Mouse (Mus musculus) neural tube, embryonic 14.5 days (tissue): ENCODE data around the gene Catsper3. TPM values are rescaled to one million over a fixed set of nuclear protein-coding genes. Genes with fewer than 3 reads are reported as not detected.

ENCODE experiments used
- ATAC-seq: fragments of 200-750 bp; cut with Nextera tagmentation; 2 replicates; pipeline ENCODE4 v1.8.0; 2017; ENCODE audit warnings: low read depth, mild to moderate bottlenecking, moderate TSS enrichment, moderate library complexity
- H3K27ac ChIP-seq: fragments of 300-500 bp; sonication (generic); 2 replicates; pipeline ENCODE4 v1.5.1; 2014; ENCODE audit warnings: low read depth, mild to moderate bottlenecking, control low read depth, low read length, moderate library complexity, mixed read lengths
- H3K27me3 ChIP-seq: fragments of 300-500 bp; sonication (generic); 2 replicates; pipeline ENCODE4 v1.6.1; 2014; ENCODE audit warnings: low read length; ENCODE audit not compliant: control insufficient read depth, insufficient read depth
- H3K36me3 ChIP-seq: fragments of 300-500 bp; sonication (generic); 2 replicates; pipeline ENCODE4 v1.6.1; 2014; ENCODE audit warnings: low read length, mixed read lengths; ENCODE audit not compliant: control insufficient read depth, insufficient read depth
- H3K4me1 ChIP-seq: fragments of 300-500 bp; sonication (generic); 2 replicates; pipeline ENCODE4 v1.6.1; 2014; ENCODE audit warnings: low read length; ENCODE audit not compliant: control insufficient read depth, insufficient read depth
- H3K4me2 ChIP-seq: fragments of 300-500 bp; sonication (generic); 2 replicates; pipeline ENCODE4 v1.6.1; 2014; ENCODE audit warnings: mild to moderate bottlenecking, low read depth, low read length, control low read depth
- H3K4me3 ChIP-seq: fragments of 300-500 bp; sonication (generic); 2 replicates; pipeline ENCODE4 v1.5.1; 2014; ENCODE audit warnings: low read depth, low read length, control low read depth, mixed read lengths
- H3K9ac ChIP-seq: fragments of 300-500 bp; sonication (generic); replicated peaks from 2 replicates; pipeline ENCODE4 v1.6.1; 2014; ENCODE audit warnings: low read depth, mild to moderate bottlenecking, control low read depth, low read length, mixed read lengths
- H3K9me3 ChIP-seq: fragments of 300-500 bp; sonication (generic); 2 replicates; pipeline ENCODE4 v1.6.1; 2016; ENCODE audit warnings: low read length; ENCODE audit not compliant: control insufficient read depth
- WGBS: fragments of 180-500 bp; shearing (Covaris S2); extraction: QIAGEN DNeasy Blood & Tissue Kit; methylation state at CpG from one replicate; pipeline ENCODE4 v1.1.7; 2014; 5-methylcytosine and 5-hydroxymethylcytosine counted together
- polyA plus RNA-seq: library from polyadenylated mRNA; unstranded; fragments of >200 nt; fragmentation: Nextera tagmentation; extraction: Ambion mirVana; gene quantifications from 2 replicates; pipeline ENCODE4 v1.2.1, GENCODE M21; 2014

Catsper3 gene
- polyA plus RNA-seq, 1 experiment from 2014 or later = not detected

- Histone ChIP-seq H3K9me3 (no peaks in the 10 kb centered on the region), H3K27me3 (no peaks in the 10 kb centered on the region), H3K36me3 (no peaks in the 10 kb centered on the region), H3K4me3 (no peak overlapping the region), H3K9ac (no peak overlapping the region), H3K4me2 (no peak overlapping the region), H3K4me1 (no peaks in the 10 kb centered on the region), H3K27ac (no peak overlapping the region)
- ATAC-seq = no peak
- WGBS = 53% methylated on average over 11 of the region's 11 CpGs
Observed at GRCm38 (mm10) chr13:55775056-55775455, 9.3 kb upstream of the Catsper3 start.

- H3K4me1 ChIP-seq = no peaks in the 10 kb centered on the region
- WGBS = 87% methylated on average over 11 of the region's 11 CpGs
- no peak overlapping the region for H3K27ac ChIP-seq
- no peak overlapping the region for H3K9ac ChIP-seq
- no peak overlapping the region for H3K4me3 ChIP-seq
- no peak overlapping the region for H3K4me2 ChIP-seq
- H3K36me3 ChIP-seq = no peaks in the 10 kb centered on the region
- no peaks in the 10 kb centered on the region for H3K27me3 ChIP-seq
- no peaks in the 10 kb centered on the region for H3K9me3 ChIP-seq
- no peak for ATAC-seq
Observed at GRCm38 (mm10) chr13:55786120-55786519, 1.8 kb downstream of the Catsper3 start.

GRCm38 (mm10) chr13:55801246-55801645 lies 16.9 kb downstream of the Catsper3 start:
- Histone ChIP-seq H3K4me2 (no peak overlapping the region), H3K9me3 (no peaks in the 10 kb centered on the region), H3K27me3 (no peaks in the 10 kb centered on the region), H3K4me1 (no peaks in the 10 kb centered on the region), H3K36me3 (no peaks in the 10 kb centered on the region), H3K9ac (no peak overlapping the region), H3K27ac (no peak overlapping the region), H3K4me3 (no peak overlapping the region)
- WGBS = 58% methylated on average over 2 of the region's 2 CpGs
- no peak for ATAC-seq

- no peak overlapping the region for H3K4me3 ChIP-seq
Observed at GRCm38 (mm10) chr13:55803973-55804372, 19.6 kb downstream of the Catsper3 start.

GRCm38 (mm10) chr13:55809041-55809623 lies 24.8 kb downstream of the Catsper3 start:
- H3K4me1 ChIP-seq = no peaks in the 10 kb centered on the region
- no peak overlapping the region for H3K9ac ChIP-seq
- H3K27me3 ChIP-seq = no peaks in the 10 kb centered on the region
- H3K27ac ChIP-seq = no peak overlapping the region
- no peak overlapping the region for H3K4me2 ChIP-seq
- 75% methylated on average over 7 of the region's 7 CpGs for WGBS
- no peaks in the 10 kb centered on the region for H3K36me3 ChIP-seq
- H3K4me3 ChIP-seq = no peak overlapping the region
- H3K9me3 ChIP-seq = no peaks in the 10 kb centered on the region
- no peak for ATAC-seq

More at GRCm38 (mm10) chr13:55803973-55804372, 19.6 kb downstream of the Catsper3 start:
- Histone ChIP-seq H3K36me3 (no peaks in the 10 kb centered on the region), H3K4me1 (no peaks in the 10 kb centered on the region), H3K4me2 (no peak overlapping the region), H3K27ac (no peak overlapping the region), H3K9ac (no peak overlapping the region), H3K9me3 (no peaks in the 10 kb centered on the region), H3K27me3 (no peaks in the 10 kb centered on the region)
- 81% methylated on average over 1 of the region's 1 CpGs for WGBS
- ATAC-seq = no peak

GRCm38 (mm10) chr13:55809707-55810106 lies 25.3 kb downstream of the Catsper3 start:
- no peak overlapping the region for H3K27ac ChIP-seq
- H3K36me3 ChIP-seq = no peaks in the 10 kb centered on the region
- no peak overlapping the region for H3K9ac ChIP-seq
- WGBS = 94% methylated on average over 10 of the region's 10 CpGs
- no peak overlapping the region for H3K4me3 ChIP-seq
- no peak for ATAC-seq
- no peak overlapping the region for H3K4me2 ChIP-seq
- no peaks in the 10 kb centered on the region for H3K9me3 ChIP-seq
- no peaks in the 10 kb centered on the region for H3K27me3 ChIP-seq
- no peaks in the 10 kb centered on the region for H3K4me1 ChIP-seq

- no peak overlapping the region for H3K4me2 ChIP-seq
- no peak for ATAC-seq
- H3K4me3 ChIP-seq = no peak overlapping the region
- no peaks in the 10 kb centered on the region for H3K9me3 ChIP-seq
- no peaks in the 10 kb centered on the region for H3K4me1 ChIP-seq
- H3K27ac ChIP-seq = no peak overlapping the region
- H3K27me3 ChIP-seq = no peaks in the 10 kb centered on the region
- no peak overlapping the region for H3K9ac ChIP-seq
- no peaks in the 10 kb centered on the region for H3K36me3 ChIP-seq
- 82% methylated on average over 5 of the region's 5 CpGs for WGBS
Observed at GRCm38 (mm10) chr13:55810947-55811346, 26.6 kb downstream of the Catsper3 start.

GRCm38 (mm10) chr13:55813490-55814016 lies 29.2 kb downstream of the Catsper3 start:
- Histone ChIP-seq H3K4me3 (no peak overlapping the region), H3K9ac (no peak overlapping the region), H3K4me1 (no peaks in the 10 kb centered on the region), H3K4me2 (no peak overlapping the region), H3K36me3 (no peaks in the 10 kb centered on the region), H3K9me3 (no peaks in the 10 kb centered on the region), H3K27ac (no peak overlapping the region), H3K27me3 (no peaks in the 10 kb centered on the region)
- WGBS = 58% methylated on average over 5 of the region's 5 CpGs
- ATAC-seq = no peak

GRCm38 (mm10) chr13:55814834-55815233 lies 30.5 kb downstream of the Catsper3 start:
- H3K27ac ChIP-seq = no peak overlapping the region
- no peaks in the 10 kb centered on the region for H3K36me3 ChIP-seq
- H3K9me3 ChIP-seq = no peaks in the 10 kb centered on the region
- H3K4me3 ChIP-seq = no peak overlapping the region
- no peaks in the 10 kb centered on the region for H3K4me1 ChIP-seq
- WGBS = 87% methylated on average over 6 of the region's 6 CpGs
- no peak overlapping the region for H3K4me2 ChIP-seq
- ATAC-seq = no peak
- H3K9ac ChIP-seq = no peak overlapping the region
- no peaks in the 10 kb centered on the region for H3K27me3 ChIP-seq
